Mouse (Mus musculus) limb, embryonic 13.5 days (tissue): ENCODE measurements around the gene Ikbke. TPM values are rescaled to one million over a fixed set of nuclear protein-coding genes. Genes with fewer than 3 reads are reported as not detected.

Source experiments
- ATAC-seq: fragments of 200-750 bp; cut with Nextera tagmentation; 2 replicates; pipeline ENCODE4 v1.8.0; 2017; ENCODE audit warnings: low read depth, moderate number of reproducible peaks, moderate TSS enrichment; ENCODE audit not compliant: low FRiP score
- H3K27ac ChIP-seq: fragments of 300-500 bp; sonication (generic); 2 replicates; pipeline ENCODE4 v1.5.1; 2015; ENCODE audit warnings: inconsistent platforms, mild to moderate bottlenecking, moderate library complexity
- H3K27me3 ChIP-seq: fragments of 300-500 bp; sonication (generic); 2 replicates; pipeline ENCODE4 v1.6.1; 2015; ENCODE audit warnings: mild to moderate bottlenecking, inconsistent platforms
- H3K36me3 ChIP-seq: fragments of 300-500 bp; sonication (generic); 2 replicates; pipeline ENCODE4 v1.6.1; 2015; ENCODE audit warnings: inconsistent platforms, mild to moderate bottlenecking, moderate library complexity
- H3K4me1 ChIP-seq: fragments of 300-500 bp; sonication (generic); 2 replicates; pipeline ENCODE4 v1.6.1; 2015; ENCODE audit warnings: inconsistent platforms
- H3K4me2 ChIP-seq: fragments of 300-500 bp; sonication (generic); replicated peaks from 2 replicates; pipeline ENCODE4 v1.6.1; 2015; ENCODE audit warnings: inconsistent platforms, mild to moderate bottlenecking, moderate library complexity
- H3K4me3 ChIP-seq: fragments of 300-500 bp; sonication (generic); 2 replicates; pipeline ENCODE4 v1.5.1; 2015; ENCODE audit warnings: moderate library complexity, mild to moderate bottlenecking, inconsistent platforms
- H3K9ac ChIP-seq: fragments of 300-500 bp; sonication (generic); 2 replicates; pipeline ENCODE4 v1.6.1; 2015; ENCODE audit warnings: mild to moderate bottlenecking, inconsistent platforms
- H3K9me3 ChIP-seq: fragments of 300-500 bp; sonication (generic); 2 replicates; pipeline ENCODE4 v1.6.1; 2016; ENCODE audit warnings: inconsistent platforms
- WGBS: fragments of 180-500 bp; shearing (Covaris S2); methylation state at CpG from one replicate; pipeline ENCODE4 v1.1.7; 2015; 5-methylcytosine and 5-hydroxymethylcytosine counted together
- polyA plus RNA-seq: library from polyadenylated mRNA; unstranded; fragments of >200 nt; fragmentation: Nextera tagmentation; extraction: Ambion mirVana; gene quantifications from 2 replicates; pipeline ENCODE4 v1.2.1, GENCODE M21; 2015

Gene Ikbke
- polyA plus RNA-seq, 1 experiment from 2014 or later: 3.7 TPM

GRCm38 (mm10) chr1:131298171-131298570 is 18.8 kb upstream of the Ikbke start:
- ATAC-seq: no peak
- Histone ChIP-seq H3K9ac (no peak overlapping the region), H3K27ac (no peak overlapping the region), H3K36me3 (peaks cover 76% of the 10 kb centered on the region), H3K4me1 (0 out of 2 replicates have a peak, but pooled peaks cover 5% of the 10 kb centered on the region), H3K4me3 (no peak overlapping the region), H3K9me3 (no peaks in the 10 kb centered on the region), H3K27me3 (no peaks in the 10 kb centered on the region), H3K4me2 (no peak overlapping the region)
- whole genome bisulfite sequencing: 96% methylated on average over 9 of the region's 9 CpGs

GRCm38 (mm10) chr1:131296726-131297125 is 17.3 kb upstream of the Ikbke start:
- ATAC-seq: no peak

GRCm38 (mm10) chr1:131295200-131295599 is 15.8 kb upstream of the Ikbke start:
- 0 out of 2 replicates have a peak, but pooled peaks cover 5% of the 10 kb centered on the region for H3K4me1 ChIP-seq
- no peak overlapping the region for H3K4me3 ChIP-seq
- H3K4me2 ChIP-seq: no peak overlapping the region
- no peaks in the 10 kb centered on the region for H3K27me3 ChIP-seq
- WGBS: 74% methylated on average over 8 of the region's 8 CpGs
- no peak for ATAC-seq
- no peaks in the 10 kb centered on the region for H3K9me3 ChIP-seq
- no peak overlapping the region for H3K27ac ChIP-seq
- H3K36me3 ChIP-seq: peaks cover 87% of the 10 kb centered on the region
- H3K9ac ChIP-seq: no peak overlapping the region

More at GRCm38 (mm10) chr1:131296726-131297125, 17.3 kb upstream of the Ikbke start:
- H3K4me1 ChIP-seq: 0 out of 2 replicates have a peak, but pooled peaks cover 5% of the 10 kb centered on the region
- H3K9me3 ChIP-seq: no peaks in the 10 kb centered on the region
- H3K4me2 ChIP-seq: no peak overlapping the region
- H3K27me3 ChIP-seq: no peaks in the 10 kb centered on the region
- H3K27ac ChIP-seq: no peak overlapping the region
- 93% methylated on average over 7 of the region's 7 CpGs for WGBS
- H3K36me3 ChIP-seq: peaks cover 90% of the 10 kb centered on the region
- H3K4me3 ChIP-seq: no peak overlapping the region
- H3K9ac ChIP-seq: no peak overlapping the region

GRCm38 (mm10) chr1:131293922-131294250 is 14.5 kb upstream of the Ikbke start:
- WGBS: 76% methylated on average over 2 of the region's 2 CpGs
- H3K27me3 ChIP-seq: no peaks in the 10 kb centered on the region
- no peaks in the 10 kb centered on the region for H3K9me3 ChIP-seq
- H3K4me3 ChIP-seq: no peak overlapping the region
- no peak overlapping the region for H3K4me2 ChIP-seq
- ATAC-seq: no peak
- peaks cover 85% of the 10 kb centered on the region for H3K36me3 ChIP-seq
- H3K4me1 ChIP-seq: 0 out of 2 replicates have a peak, but pooled peaks cover 5% of the 10 kb centered on the region
- H3K9ac ChIP-seq: no peak overlapping the region
- H3K27ac ChIP-seq: peak overlapping the region; percentile 29; the same call in 1 of the 2 replicates

- no peaks in the 10 kb centered on the region for H3K9me3 ChIP-seq
- H3K9ac ChIP-seq: no peak overlapping the region
- no peaks in the 10 kb centered on the region for H3K27me3 ChIP-seq
- 83% methylated on average over 4 of the region's 4 CpGs for WGBS
- no peak overlapping the region for H3K27ac ChIP-seq
- no peak overlapping the region for H3K4me2 ChIP-seq
- H3K36me3 ChIP-seq: peaks cover 85% of the 10 kb centered on the region
- ATAC-seq: 0 out of 2 replicates have a peak, but pooled peaks have one; percentile 42
- no peak overlapping the region for H3K4me3 ChIP-seq
- 0 out of 2 replicates have a peak, but pooled peaks cover 5% of the 10 kb centered on the region for H3K4me1 ChIP-seq
Measured at GRCm38 (mm10) chr1:131293221-131293921, 14.0 kb upstream of the Ikbke start.

- WGBS: 53% methylated on average over 2 of the region's 2 CpGs
- Histone ChIP-seq H3K4me3 (no peak overlapping the region), H3K9me3 (no peaks in the 10 kb centered on the region), H3K4me2 (no peak overlapping the region), H3K27ac (no peak overlapping the region), H3K9ac (no peak overlapping the region), H3K36me3 (peaks cover 79% of the 10 kb centered on the region), H3K4me1 (0 out of 2 replicates have a peak, but pooled peaks cover 8% of the 10 kb centered on the region), H3K27me3 (no peaks in the 10 kb centered on the region)
- no peak for ATAC-seq
Measured at GRCm38 (mm10) chr1:131290648-131291047, 11.2 kb upstream of the Ikbke start.

GRCm38 (mm10) chr1:131288938-131289337 is 9.5 kb upstream of the Ikbke start:
- no peak overlapping the region for H3K27ac ChIP-seq
- WGBS: 82% methylated on average over 6 of the region's 6 CpGs
- no peak overlapping the region for H3K4me3 ChIP-seq
- H3K36me3 ChIP-seq: peaks cover 63% of the 10 kb centered on the region
- 0 out of 2 replicates have a peak, but pooled peaks cover 3% of the 10 kb centered on the region for H3K4me1 ChIP-seq
- no peak for ATAC-seq
- H3K4me2 ChIP-seq: no peak overlapping the region
- no peaks in the 10 kb centered on the region for H3K27me3 ChIP-seq
- no peaks in the 10 kb centered on the region for H3K9me3 ChIP-seq
- H3K9ac ChIP-seq: no peak overlapping the region

- Histone ChIP-seq H3K27ac (no peak overlapping the region), H3K4me2 (no peak overlapping the region), H3K36me3 (peaks cover 48% of the 10 kb centered on the region), H3K4me3 (no peak overlapping the region), H3K4me1 (0 out of 2 replicates have a peak, but pooled peaks cover 3% of the 10 kb centered on the region), H3K9me3 (no peaks in the 10 kb centered on the region), H3K9ac (no peak overlapping the region), H3K27me3 (no peaks in the 10 kb centered on the region)
- 72% methylated on average over 2 of the region's 2 CpGs for WGBS
- no peak for ATAC-seq
Measured at GRCm38 (mm10) chr1:131287267-131287666, 7.9 kb upstream of the Ikbke start.

- no peak for ATAC-seq
- Histone ChIP-seq H3K27ac (no peak overlapping the region), H3K4me2 (no peak overlapping the region), H3K4me3 (no peak overlapping the region), H3K27me3 (no peaks in the 10 kb centered on the region), H3K9me3 (no peaks in the 10 kb centered on the region), H3K9ac (no peak overlapping the region), H3K36me3 (peaks cover 44% of the 10 kb centered on the region), H3K4me1 (0 out of 2 replicates have a peak, but pooled peaks cover 3% of the 10 kb centered on the region)
- WGBS: 74% methylated on average over 5 of the region's 5 CpGs
Measured at GRCm38 (mm10) chr1:131286803-131287202, 7.4 kb upstream of the Ikbke start.

GRCm38 (mm10) chr1:131284616-131285015 is 5.2 kb upstream of the Ikbke start:
- Histone ChIP-seq H3K27ac (no peak overlapping the region), H3K27me3 (no peaks in the 10 kb centered on the region), H3K9me3 (no peaks in the 10 kb centered on the region), H3K9ac (no peak overlapping the region), H3K4me3 (no peak overlapping the region), H3K4me2 (no peak overlapping the region), H3K36me3 (peaks cover 32% of the 10 kb centered on the region), H3K4me1 (peaks cover 12% of the 10 kb centered on the region)
- ATAC-seq: no peak
- 74% methylated on average over 4 of the region's 4 CpGs for WGBS

- Histone ChIP-seq H3K27me3 (no peaks in the 10 kb centered on the region), H3K9me3 (no peaks in the 10 kb centered on the region), H3K4me2 (no peak overlapping the region), H3K36me3 (peaks cover 28% of the 10 kb centered on the region), H3K9ac (no peak overlapping the region), H3K27ac (no peak overlapping the region), H3K4me3 (no peak overlapping the region), H3K4me1 (peaks cover 16% of the 10 kb centered on the region)
- 83% methylated on average over 1 of the region's 1 CpGs for WGBS
- ATAC-seq: no peak
Measured at GRCm38 (mm10) chr1:131284167-131284566, 4.8 kb upstream of the Ikbke start.

- Histone ChIP-seq H3K9ac (no peak overlapping the region), H3K27ac (no peak overlapping the region), H3K36me3 (peaks cover 11% of the 10 kb centered on the region; the same call in 1 of the 2 replicates), H3K4me2 (no peak overlapping the region), H3K9me3 (no peaks in the 10 kb centered on the region), H3K4me1 (peaks cover 23% of the 10 kb centered on the region), H3K4me3 (no peak overlapping the region), H3K27me3 (no peaks in the 10 kb centered on the region)
- 0 out of 2 replicates have a peak, but pooled peaks have one; percentile 16 for ATAC-seq
- WGBS: 51% methylated on average over 4 of the region's 4 CpGs
Measured at GRCm38 (mm10) chr1:131281731-131282130, 2.3 kb upstream of the Ikbke start.
